Mouse (Mus musculus): ENCODE data around the gene Shisa8.
"Not testable (repeated sequence)": the region's sequence is repeated elsewhere in the genome, so short reads cannot be mapped to it uniquely, and the experiment has no call there.

The Shisa8 gene

GRCm38 (mm10) chr15:82212752-82213063 is at the start of gene Shisa8:
Shisa8 (minus strand) TSS chr15:82212815.
- DNase-seq (ENCODE audit: low spot score in 2 of 2): no peak

DNA sequence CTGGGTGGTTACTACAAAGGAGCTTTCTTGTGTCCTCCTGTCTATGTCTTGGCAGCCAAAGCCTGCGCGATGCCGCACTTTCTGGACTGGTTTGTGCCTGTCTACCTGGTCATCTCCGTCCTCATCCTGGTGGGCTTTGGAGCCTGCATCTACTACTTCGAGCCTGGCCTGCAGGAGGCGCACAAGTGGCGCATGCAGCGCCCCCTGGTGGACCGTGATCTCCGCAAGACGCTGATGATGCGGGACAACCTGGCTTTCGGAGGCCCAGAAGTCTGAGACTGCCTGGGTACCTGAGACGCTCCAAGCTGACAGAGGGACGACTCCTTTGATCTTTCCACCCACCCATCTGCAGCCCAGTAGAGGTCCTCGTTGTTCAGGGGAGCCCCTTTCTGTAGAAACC is 46.9 kb upstream of the Shisa8 start:
- peak in 1 of 2 experiments; percentile 63 for DNase-seq (ENCODE audit: low spot score in 2 of 2)

- peak; percentile 87 to 93 for DNase-seq (ENCODE audit: low spot score in 2 of 2)
Observed at GRCm38 (mm10) chr15:82255944-82256383, 43.3 kb upstream of the Shisa8 start.

GRCm38 (mm10) chr15:82255248-82255647 is 42.6 kb upstream of the Shisa8 start:
- DNase-seq (ENCODE audit: low spot score in 2 of 2): no peak

DNA sequence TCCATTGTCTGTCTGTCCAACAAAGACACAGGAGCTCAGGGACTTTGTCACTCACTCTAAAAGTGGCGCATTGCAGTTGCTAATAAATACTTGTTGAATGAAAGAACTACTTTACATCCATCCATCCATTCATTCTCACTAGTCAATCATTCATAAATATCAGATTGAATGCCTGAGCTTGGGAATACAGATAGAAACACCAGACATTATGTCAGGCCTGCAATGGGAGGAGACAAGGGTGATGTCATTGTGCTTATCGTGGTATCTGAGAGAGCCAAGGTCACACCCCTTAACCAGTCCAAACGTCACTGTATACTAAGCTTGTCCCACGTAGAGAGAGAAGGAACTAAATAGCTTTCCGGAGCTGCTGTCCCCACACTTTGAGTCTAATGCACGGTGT is 39.5 kb upstream of the Shisa8 start, which contains the start of gene 1500009C09Rik:
1500009C09Rik (plus strand) TSS at position 301 of the 400 bp plus-strand sequence.
- DNase-seq (ENCODE audit: low spot score in 2 of 2): no peak

DNA sequence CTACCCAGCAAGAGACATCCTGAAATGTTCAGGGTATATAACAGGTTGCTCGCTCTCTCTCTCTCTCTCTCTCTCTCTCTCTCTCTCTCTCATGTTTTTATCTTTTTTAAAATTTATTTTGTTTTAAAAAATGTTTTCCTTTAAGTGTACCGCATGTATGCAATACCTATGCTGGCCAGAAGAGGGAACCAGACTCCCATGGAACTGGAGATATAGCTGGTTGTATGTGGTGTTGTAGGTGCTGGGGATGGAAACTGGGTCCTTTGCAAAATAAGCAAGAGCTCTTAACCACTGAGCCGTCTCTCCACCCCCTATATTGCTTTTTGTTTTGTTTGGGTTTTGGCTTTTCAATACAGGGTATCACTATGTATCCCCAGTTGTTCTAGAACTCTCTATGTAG is 39.0 kb upstream of the Shisa8 start:
- DNase-seq (ENCODE audit: low spot score in 2 of 2): no peak

GRCm38 (mm10) chr15:82247131-82247776 is 34.6 kb upstream of the Shisa8 start:
- no peak for DNase-seq (ENCODE audit: low spot score in 2 of 2)

DNA sequence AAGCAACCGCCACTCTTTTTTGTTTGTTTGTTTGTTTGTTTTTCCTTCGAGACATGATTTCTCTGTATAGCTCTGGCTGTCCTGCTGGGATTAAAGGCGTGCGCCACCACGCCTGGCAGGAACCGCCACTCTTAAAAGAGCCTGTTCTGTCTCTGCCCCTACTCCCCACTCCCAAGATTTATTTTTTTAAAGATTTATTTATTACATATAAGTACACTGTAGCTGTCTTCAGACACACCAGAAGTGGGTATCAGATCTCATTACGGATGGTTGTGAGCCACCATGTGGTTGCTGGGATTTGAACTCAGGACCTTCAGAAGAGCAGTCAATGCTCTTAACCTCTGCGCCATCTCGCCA is 32.2 kb upstream of the Shisa8 start:
- not testable (repeated sequence) for DNase-seq (ENCODE audit: low spot score in 2 of 2)

- DNase-seq (ENCODE audit: low spot score in 2 of 2): peak; percentile 72 to 93
Observed at GRCm38 (mm10) chr15:82244115-82244804, 31.6 kb upstream of the Shisa8 start, which contains the start of gene Cenpm. Cenpm (minus strand) TSS chr15:82244748.

DNA sequence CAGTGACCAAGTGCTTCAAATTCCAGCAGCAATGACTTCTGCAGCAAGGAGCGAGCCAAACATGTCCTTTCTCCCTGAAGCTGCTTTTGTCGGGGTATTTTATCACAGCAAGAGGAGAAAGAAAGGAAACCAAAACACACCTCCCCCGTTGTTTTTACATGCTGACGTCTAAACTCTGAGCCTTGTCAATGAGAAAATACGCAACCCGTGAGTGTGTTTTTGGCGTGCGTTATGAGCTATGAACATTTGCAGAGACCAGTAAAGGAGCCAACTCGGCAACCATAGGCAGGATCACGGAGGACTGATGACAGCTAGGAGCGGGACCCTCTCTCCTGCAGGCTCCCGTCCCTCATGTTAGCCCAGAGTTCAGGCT is 31.1 kb upstream of the Shisa8 start:
- DNase-seq (ENCODE audit: low spot score in 2 of 2): no peak

DNA sequence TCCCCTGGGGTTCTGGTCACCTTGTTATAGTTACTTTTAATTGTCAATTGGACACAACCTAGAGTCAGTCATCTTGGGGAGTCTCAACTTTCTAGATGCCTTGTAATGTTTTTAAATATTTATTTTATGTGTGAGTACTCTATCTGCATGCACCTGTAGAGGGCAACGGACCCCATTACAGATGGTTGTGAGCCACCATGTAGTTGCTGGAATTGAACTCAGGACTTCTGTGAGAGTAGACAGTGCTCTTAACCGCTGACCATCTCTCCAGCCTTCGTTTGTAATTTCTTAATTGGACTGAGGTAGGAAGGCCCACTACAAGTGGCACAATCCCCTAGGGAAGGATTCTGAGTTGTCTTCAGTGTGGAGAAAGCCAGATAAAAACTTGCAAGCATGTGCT is 30.7 kb upstream of the Shisa8 start:
- DNase-seq (ENCODE audit: low spot score in 2 of 2): no peak

DNA sequence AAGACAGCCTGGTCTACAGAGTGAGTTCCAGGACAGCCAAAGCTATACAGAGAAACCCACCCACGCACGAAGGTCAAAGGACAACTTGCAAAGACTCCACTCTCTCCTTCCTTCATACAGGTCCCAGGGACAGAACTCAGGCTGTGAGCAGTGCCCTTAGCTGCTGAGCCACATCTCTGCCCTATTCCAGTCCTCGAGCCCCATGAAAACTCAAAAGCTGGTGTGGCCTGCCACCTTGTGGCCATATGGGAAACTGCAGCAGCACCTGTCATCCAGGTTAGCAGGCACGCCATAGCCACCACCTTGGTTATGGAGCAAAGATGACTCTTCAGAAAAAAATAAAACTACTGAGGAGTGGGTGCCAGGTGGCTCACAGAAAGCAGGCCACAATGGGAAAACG is 23.9 kb upstream of the Shisa8 start:
- DNase-seq (ENCODE audit: low spot score in 2 of 2): peak in 1 of 2 experiments; percentile 86

GRCm38 (mm10) chr15:82235661-82236060 is 23.0 kb upstream of the Shisa8 start:
- no peak for DNase-seq (ENCODE audit: low spot score in 2 of 2)

GRCm38 (mm10) chr15:82232651-82233050 is 20.0 kb upstream of the Shisa8 start:
- no peak for DNase-seq (ENCODE audit: low spot score in 2 of 2)

DNA sequence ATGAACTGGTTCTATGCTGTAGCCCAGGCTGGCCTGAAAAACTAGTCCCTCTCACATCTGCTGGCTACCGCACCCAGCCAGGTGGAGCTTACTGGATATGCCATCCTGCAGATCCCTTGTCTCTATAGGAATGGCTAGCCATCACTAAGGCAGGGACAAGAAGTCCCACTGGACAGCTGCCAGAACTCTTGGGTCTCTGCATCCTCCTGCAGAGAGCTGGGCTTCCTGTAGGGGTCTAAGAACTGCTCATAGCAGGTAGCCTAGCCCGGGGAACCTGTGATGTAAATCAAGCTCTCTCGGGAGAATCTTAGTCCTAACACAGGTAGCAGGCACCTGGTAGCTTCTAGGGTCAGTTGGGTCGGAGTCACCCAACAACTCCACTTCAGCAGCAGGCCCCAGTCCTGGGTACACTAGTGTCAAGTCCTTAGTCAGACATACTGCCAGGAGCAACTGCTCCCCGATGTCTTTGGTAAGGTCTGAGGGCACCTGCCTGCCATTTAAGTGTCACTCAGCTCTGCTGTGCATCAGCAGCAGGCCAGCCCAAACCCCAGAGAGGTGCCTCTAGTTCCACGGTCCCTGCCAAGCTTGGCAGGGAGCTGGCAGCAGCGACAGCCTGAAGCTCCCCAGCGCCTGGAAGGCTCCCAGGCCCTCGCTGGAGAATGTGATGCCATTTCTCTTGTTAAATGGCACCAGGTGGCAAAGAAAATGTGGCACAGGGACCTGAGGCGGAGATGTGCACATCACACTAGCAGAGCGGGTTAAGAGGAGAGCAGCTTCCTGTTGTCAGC is 19.2 kb upstream of the Shisa8 start:
- DNase-seq (ENCODE audit: low spot score in 2 of 2): peak in 1 of 2 experiments; percentile 43

GRCm38 (mm10) chr15:82231100-82231499 is 18.5 kb upstream of the Shisa8 start:
- no peak for DNase-seq (ENCODE audit: low spot score in 2 of 2)

- no peak for DNase-seq (ENCODE audit: low spot score in 2 of 2)
Observed at GRCm38 (mm10) chr15:82230098-82230611, 17.5 kb upstream of the Shisa8 start.

DNA sequence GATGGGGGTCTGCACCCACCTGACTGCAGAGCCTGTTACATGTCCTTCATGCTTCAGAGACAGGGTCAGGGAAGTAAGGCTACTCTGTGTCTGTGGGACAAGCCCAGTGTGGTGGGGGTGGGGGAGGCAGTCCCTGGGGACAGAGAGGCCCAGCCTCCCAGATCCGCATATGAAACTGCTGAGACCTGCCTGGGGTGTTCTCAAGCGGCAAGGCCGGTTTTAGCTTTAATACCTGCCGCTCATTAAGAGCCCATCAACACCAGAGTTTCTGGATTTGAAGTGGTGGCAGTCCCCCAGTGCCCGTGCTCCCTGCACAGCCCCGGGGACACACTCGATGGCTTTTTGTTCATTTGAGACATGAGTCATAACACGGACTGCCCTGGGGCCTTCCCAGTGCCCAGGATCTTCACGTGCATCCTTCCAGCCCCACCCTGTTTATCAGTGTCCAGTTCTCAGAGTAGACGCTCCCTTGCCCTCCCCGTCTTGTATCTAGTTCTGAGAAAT is 17.0 kb upstream of the Shisa8 start:
- no peak for DNase-seq (ENCODE audit: low spot score in 2 of 2)

- DNase-seq (ENCODE audit: low spot score in 2 of 2): no peak
Observed at GRCm38 (mm10) chr15:82225769-82226168, 13.2 kb upstream of the Shisa8 start.

DNA sequence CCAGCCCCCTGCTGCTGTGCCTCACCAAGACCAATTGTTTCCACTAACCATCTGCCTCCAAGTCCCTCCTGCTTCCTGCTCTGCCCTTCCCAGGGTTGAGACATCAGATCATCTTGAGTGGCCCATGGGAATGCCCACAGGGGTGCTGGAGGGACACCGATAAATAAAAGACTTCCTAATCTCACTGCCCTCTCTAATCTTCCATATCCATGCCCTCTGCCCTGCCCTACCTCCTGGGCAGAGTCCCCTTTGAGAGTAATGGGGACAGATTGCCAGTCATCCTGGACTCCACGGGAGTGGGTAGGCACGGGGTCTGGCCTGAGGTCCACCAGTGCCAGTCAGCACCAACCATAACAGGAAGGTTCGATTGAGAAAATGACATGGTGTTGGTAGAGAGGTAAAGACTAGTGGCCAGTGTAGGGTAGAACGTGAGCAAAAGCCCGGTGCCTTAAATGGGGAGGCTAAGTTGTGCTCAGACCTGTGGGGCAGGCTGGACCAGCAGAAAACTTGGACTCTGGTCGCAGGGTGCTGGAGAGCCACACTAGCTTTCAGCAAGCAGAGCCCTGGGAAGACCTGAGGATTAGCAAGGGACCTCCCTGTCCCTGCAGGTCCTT is 12.1 kb upstream of the Shisa8 start:
- DNase-seq (ENCODE audit: low spot score in 2 of 2): no peak

- no peak for DNase-seq (ENCODE audit: low spot score in 2 of 2)
Observed at GRCm38 (mm10) chr15:82223657-82224601, 11.3 kb upstream of the Shisa8 start, which contains the start of gene Tnfrsf13c. Tnfrsf13c (minus strand) TSS chr15:82224369.
